Mouse (Mus musculus): ENCODE results near the gene Ifnar1. TPM values are rescaled to one million over a fixed set of nuclear protein-coding genes. Genes with fewer than 3 reads are reported as not detected.
"Not testable (repeated sequence)": the region's sequence is repeated elsewhere in the genome, so short reads cannot be mapped to it uniquely, and the experiment has no call there.

Gene Ifnar1
- total and polyA plus RNA-seq, 2 experiments from 2014 or later, result 33.6 to 82.6 TPM

DNA sequence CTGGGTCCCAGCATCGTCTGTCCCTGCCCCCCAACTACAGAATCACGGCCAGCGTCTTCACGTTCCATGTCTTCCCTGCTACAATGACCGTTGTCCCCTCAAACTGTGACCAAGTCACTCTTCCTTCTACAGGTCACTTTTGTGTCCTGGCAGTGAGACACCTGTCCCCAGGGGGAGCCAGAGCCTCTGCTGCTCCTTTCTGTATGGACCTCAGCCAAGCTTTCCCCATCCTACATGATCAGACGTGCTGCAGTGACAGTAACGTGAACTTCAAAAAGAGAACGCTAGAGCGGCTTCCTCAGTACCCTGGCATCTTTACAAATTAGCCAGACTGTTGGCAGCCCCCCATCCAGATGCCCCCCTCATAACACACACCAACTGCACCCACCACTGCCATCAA is 43.5 kb downstream of the Ifnar1 start:
- H3K4me3 ChIP-seq (ENCODE audit: low read depth, low read length), result no peak overlapping the region
- no peaks in the 10 kb centered on the region for H3K4me1 ChIP-seq (ENCODE audit: insufficient read depth)
- no peak overlapping the region for H3K9ac ChIP-seq
- H3K36me3 ChIP-seq (ENCODE audit: insufficient read depth), result no peaks in the 10 kb centered on the region
- H3K4me2 ChIP-seq (ENCODE audit: low read depth), result no peak overlapping the region
- WGBS, result 65% methylated on average over 9 of the region's 9 CpGs
- H3K27ac ChIP-seq (ENCODE audit: low read depth, low read length), result no peak overlapping the region
- no peak for TF ChIP-seq CTCF (IDR thresholded peaks at IDR 0.05; ENCODE audit: low read depth)
- DNase-seq (no peak), ATAC-seq (no peak)
- no peaks in the 10 kb centered on the region for H3K27me3 ChIP-seq (ENCODE audit: insufficient read depth, low read length)
- no peaks in the 10 kb centered on the region for H3K9me3 ChIP-seq (ENCODE audit: low read length)

DNA sequence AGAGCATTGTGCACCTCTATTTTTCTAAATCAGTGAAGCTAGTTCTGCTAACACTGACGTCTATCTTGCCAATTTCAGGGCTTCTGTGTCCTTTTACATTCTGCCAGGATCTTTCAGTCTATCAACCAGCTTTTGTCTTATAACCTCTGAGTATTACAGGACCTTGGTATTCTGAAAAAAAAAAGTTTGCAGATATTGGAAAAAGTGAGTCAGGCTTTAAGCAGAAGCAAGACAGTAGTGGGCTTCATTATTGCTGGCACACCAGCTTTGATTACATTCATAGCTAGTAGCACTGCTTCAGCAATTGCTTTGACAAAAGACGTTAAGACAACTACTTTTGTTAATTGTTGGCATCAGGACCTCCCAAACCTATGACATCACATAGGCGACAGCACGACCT is 45.8 kb downstream of the Ifnar1 start:
- WGBS, result 77% methylated on average over 4 of the region's 4 CpGs
- DNase-seq; H3K4me1 ChIP-seq (ENCODE audit: insufficient read depth); H3K27ac ChIP-seq (ENCODE audit: low read depth, low read length); H3K9me3 ChIP-seq (ENCODE audit: low read length); ATAC-seq; H3K27me3 ChIP-seq (ENCODE audit: insufficient read depth, low read length); H3K36me3 ChIP-seq (ENCODE audit: insufficient read depth); H3K4me2 ChIP-seq (ENCODE audit: low read depth); H3K4me3 ChIP-seq (ENCODE audit: low read depth, low read length); H3K9ac ChIP-seq: not testable (repeated sequence)

DNA sequence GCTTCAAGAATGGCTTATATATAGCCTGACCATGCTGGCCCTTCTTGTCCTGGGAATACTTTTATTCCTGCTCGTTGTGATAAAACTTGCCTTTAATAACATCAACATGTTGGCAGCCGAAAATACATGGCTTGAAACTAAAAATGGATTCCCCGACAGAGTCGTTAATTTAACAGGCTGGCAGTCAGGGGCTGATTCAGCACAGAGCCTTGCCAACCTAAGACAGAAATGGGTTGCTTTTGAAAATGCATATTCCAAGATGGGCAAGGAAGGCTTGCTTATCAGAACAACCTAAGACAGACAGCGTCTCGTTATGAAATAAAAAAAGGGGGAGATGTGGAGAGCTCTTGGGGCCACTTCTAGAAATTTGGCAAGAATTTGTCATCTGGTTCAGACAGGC is 46.8 kb downstream of the Ifnar1 start:
- DNase-seq (peak; percentile 55), ATAC-seq (peak; percentile 25; the same call in 1 of the 2 replicates)
- Histone ChIP-seq H3K9me3 (ENCODE audit: low read length) (no peaks in the 10 kb centered on the region), H3K9ac (no peak overlapping the region), H3K4me1 (ENCODE audit: insufficient read depth) (no peaks in the 10 kb centered on the region), H3K4me3 (ENCODE audit: low read depth, low read length) (no peak overlapping the region), H3K27me3 (ENCODE audit: insufficient read depth, low read length) (no peaks in the 10 kb centered on the region), H3K27ac (ENCODE audit: low read depth, low read length) (no peak overlapping the region), H3K4me2 (ENCODE audit: low read depth) (no peak overlapping the region), H3K36me3 (ENCODE audit: insufficient read depth) (no peaks in the 10 kb centered on the region)
- WGBS, result 47% methylated on average over 6 of the region's 6 CpGs
- no peak for TF ChIP-seq CTCF (IDR thresholded peaks at IDR 0.05; ENCODE audit: low read depth)

DNA sequence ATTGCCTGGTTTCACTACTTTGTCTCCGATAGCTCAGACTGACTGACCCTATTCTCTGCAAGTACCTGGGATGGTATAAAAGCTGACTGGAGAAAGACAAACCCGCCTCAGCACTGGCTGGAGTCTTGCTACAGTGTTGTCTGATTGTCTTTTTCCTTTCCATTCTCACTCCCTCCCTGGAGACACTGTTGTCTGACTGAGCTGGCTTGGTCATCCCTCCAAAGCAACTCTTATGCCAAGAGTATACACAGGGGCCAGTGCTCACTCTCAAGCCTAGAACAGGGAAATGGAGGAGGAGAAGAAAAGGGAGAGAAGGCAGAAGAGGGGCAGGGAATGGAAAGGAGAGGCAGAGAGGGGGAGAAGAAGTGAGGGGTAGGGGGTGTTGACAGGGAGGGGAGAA is 47.4 kb downstream of the Ifnar1 start:
- no peak for TF ChIP-seq CTCF (IDR thresholded peaks at IDR 0.05; ENCODE audit: low read depth)
- no peak overlapping the region for H3K27ac ChIP-seq (ENCODE audit: low read depth, low read length)
- H3K36me3 ChIP-seq (ENCODE audit: insufficient read depth), result no peaks in the 10 kb centered on the region
- H3K4me2 ChIP-seq (ENCODE audit: low read depth), result no peak overlapping the region
- WGBS, result 60% methylated on average over 2 of the region's 2 CpGs
- no peak overlapping the region for H3K9ac ChIP-seq
- H3K4me1 ChIP-seq (ENCODE audit: insufficient read depth), result no peaks in the 10 kb centered on the region
- no peak overlapping the region for H3K4me3 ChIP-seq (ENCODE audit: low read depth, low read length)
- no peaks in the 10 kb centered on the region for H3K9me3 ChIP-seq (ENCODE audit: low read length)
- no peaks in the 10 kb centered on the region for H3K27me3 ChIP-seq (ENCODE audit: insufficient read depth, low read length)
- no peak for DNase-seq
- ATAC-seq, result no peak

DNA sequence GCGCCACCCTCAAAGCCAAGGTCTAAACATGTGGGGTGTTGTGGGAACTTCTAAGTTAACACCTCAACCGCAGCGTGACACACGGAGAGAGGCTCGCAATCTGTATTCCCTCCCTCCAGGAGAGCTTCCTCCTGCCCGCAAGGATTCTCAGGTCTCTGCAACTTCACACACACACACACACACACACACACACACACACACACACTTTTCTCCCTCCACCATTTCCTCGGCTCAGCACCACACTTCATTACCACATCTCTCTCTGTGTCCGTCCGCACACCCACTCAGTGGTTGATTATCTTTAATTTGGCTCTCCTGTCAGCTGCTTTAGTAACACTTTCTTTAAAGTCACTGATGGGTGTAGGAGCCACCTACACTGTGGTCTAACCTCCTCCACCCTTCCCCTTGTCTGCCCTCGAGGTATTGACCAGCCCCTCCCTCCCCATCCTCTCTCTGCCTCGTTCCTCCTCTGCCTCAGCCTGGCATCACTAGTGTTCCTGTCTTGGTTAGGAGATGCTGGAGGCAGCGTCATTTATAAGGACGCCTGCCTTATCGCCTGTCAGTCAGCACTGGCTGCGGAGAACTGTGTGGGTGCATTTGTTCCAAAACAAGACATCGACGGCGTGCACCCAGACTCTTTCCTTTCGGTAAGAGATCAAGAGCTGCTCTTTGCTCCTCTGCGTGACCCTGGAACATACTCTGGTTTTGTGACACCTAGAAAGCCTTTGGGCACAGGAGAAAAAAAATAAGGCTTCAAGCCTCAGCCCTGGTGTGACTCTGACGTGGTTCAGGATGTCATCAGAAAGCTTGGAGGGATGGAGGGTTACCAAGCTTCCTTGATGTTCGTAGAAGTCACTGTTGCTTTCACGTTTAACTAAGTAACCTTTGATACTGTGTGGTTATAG is 48.3 kb downstream of the Ifnar1 start:
- Histone ChIP-seq H3K27ac (ENCODE audit: low read depth, low read length) (no peak overlapping the region), H3K4me1 (ENCODE audit: insufficient read depth) (no peaks in the 10 kb centered on the region), H3K4me3 (ENCODE audit: low read depth, low read length) (no peak overlapping the region), H3K36me3 (ENCODE audit: insufficient read depth) (no peaks in the 10 kb centered on the region), H3K4me2 (ENCODE audit: low read depth) (no peak overlapping the region), H3K9me3 (ENCODE audit: low read length) (no peaks in the 10 kb centered on the region), H3K9ac (no peak overlapping the region), H3K27me3 (ENCODE audit: insufficient read depth, low read length) (no peaks in the 10 kb centered on the region)
- 69% methylated on average over 23 of the region's 23 CpGs for WGBS
- DNase-seq (no peak), ATAC-seq (no peak)
- no peak for TF ChIP-seq CTCF (IDR thresholded peaks at IDR 0.05; ENCODE audit: low read depth)

DNA sequence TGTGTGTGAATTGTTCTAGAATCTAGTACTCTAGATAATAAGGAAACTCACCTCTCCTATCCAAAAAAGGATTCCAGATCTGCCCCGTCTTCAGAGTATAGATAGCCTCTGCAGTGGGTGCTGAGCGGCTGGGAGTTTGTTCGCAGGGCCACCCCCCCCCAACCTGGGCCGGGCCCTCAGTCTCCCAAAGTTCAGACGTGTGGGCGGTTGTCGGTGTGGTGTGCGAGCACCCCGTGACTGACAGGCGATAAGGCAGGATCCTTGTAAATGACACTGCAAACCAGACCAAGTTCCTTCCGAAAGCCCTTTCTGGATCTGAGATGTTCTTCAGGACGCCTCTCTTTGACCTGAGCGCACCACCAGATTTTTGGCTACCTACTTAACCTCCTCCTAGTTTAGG is 49.4 kb downstream of the Ifnar1 start:
- ATAC-seq, result no peak
- Histone ChIP-seq H3K9me3 (ENCODE audit: low read length) (no peaks in the 10 kb centered on the region), H3K4me3 (ENCODE audit: low read depth, low read length) (no peak overlapping the region), H3K27me3 (ENCODE audit: insufficient read depth, low read length) (no peaks in the 10 kb centered on the region), H3K27ac (ENCODE audit: low read depth, low read length) (no peak overlapping the region), H3K4me1 (ENCODE audit: insufficient read depth) (no peaks in the 10 kb centered on the region), H3K9ac (no peak overlapping the region), H3K4me2 (ENCODE audit: low read depth) (no peak overlapping the region), H3K36me3 (ENCODE audit: insufficient read depth) (no peaks in the 10 kb centered on the region)
- WGBS, result 61% methylated on average over 13 of the region's 13 CpGs
- peak; percentile 74 for DNase-seq
- no peak for TF ChIP-seq CTCF (IDR thresholded peaks at IDR 0.05; ENCODE audit: low read depth)

DNA sequence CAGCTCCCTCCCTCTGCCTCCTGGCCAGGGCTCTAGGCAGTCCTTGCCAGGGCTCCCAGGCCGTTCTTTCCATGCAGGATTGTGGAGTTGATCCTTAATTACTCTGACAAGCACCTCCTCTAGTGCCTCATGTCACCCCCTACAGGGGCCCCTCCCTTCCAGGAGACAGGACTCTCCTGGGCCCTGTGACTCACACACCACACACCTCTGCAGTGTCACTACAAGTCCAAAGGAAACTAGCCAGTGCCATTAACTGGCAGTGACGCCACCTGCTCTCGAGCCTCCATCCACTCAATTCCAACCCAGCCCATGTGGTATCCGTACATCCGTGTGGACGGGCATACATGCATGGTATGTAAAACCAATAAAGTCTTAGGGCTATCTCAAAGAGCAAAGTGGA is 49.9 kb downstream of the Ifnar1 start:
- Histone ChIP-seq H3K4me3 (ENCODE audit: low read depth, low read length) (no peak overlapping the region), H3K27me3 (ENCODE audit: insufficient read depth, low read length) (no peaks in the 10 kb centered on the region), H3K36me3 (ENCODE audit: insufficient read depth) (no peaks in the 10 kb centered on the region), H3K4me1 (ENCODE audit: insufficient read depth) (no peaks in the 10 kb centered on the region), H3K9me3 (ENCODE audit: low read length) (no peaks in the 10 kb centered on the region), H3K27ac (ENCODE audit: low read depth, low read length) (no peak overlapping the region), H3K4me2 (ENCODE audit: low read depth) (no peak overlapping the region), H3K9ac (no peak overlapping the region)
- no peak for TF ChIP-seq CTCF (IDR thresholded peaks at IDR 0.05; ENCODE audit: low read depth)
- WGBS, result 83% methylated on average over 6 of the region's 6 CpGs
- no peak for ATAC-seq
- no peak for DNase-seq

All from forebrain, postnatal 0 days (tissue).